Mouse (Mus musculus): ENCODE results near the gene Agl. TPM values are rescaled to one million over a fixed set of nuclear protein-coding genes. Genes with fewer than 3 reads are reported as not detected.
"Not testable (repeated sequence)": the region's sequence is repeated elsewhere in the genome, so short reads cannot be mapped to it uniquely, and the experiment has no call there.

Agl gene
- total RNA-seq, 2 experiments from 2014 or later: 26.1 to 27.2 TPM

DNA sequence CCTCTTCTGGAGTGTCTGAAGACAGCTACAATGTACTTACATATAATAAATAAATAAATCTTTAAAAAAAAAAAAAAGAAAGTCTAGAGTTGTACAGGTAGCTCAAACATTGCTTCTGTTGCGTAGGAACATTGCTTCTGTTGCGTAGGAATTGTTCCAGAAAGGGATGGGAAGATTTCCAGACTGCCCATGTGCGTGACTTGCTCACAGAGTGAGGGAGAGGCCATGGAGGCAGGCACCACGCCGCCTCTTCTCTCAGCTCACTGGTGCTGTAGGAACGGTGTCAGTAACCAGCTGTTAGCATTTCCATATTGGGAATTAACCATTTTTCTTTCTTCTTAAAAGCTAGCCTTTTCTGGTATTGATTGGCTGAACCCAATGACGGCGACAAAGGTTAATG is 55.1 kb downstream of the Agl start:
- H3K4me3 ChIP-seq: no peak overlapping the region
- no peak for TF ChIP-seq CTCF (conservative IDR thresholded peaks at IDR 0.05)
- no peak overlapping the region for H3K27ac ChIP-seq
- no peak for DNase-seq (ENCODE audit: low spot score in 2 of 2)

DNA sequence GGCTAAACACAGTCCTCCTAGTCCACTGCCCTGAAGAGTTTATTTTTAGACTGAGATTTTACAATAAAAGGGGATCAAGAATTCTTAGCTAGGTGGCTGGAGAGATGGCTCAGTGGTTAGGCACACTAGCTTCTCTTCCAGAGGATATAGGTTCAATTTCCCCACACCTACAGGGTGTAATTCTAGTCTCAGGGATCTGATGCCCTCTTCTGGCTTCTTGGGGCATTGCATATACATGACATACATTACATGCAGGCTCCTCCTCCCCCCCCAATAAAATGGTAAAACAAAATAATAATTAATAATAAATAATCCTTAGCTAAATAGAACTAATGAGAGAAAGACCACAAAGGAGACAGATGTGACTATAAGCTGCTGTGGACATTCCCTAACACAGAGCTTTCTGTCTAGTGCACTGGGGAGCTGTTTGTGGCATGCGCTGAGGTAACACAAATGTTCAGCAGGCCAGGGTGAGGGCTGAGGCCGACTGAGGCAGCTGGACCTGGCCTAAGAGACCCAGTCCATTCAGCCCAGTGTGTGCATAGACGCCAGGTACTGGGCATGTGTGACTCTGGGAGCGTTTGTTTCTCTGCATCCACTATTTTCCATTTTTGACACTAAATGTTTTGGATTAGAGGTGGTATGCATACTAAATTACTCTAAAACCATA is 56.6 kb downstream of the Agl start:
- TF ChIP-seq CTCF (conservative IDR thresholded peaks at IDR 0.05): peak; percentile 87
- DNase-seq (ENCODE audit: low spot score in 2 of 2): peak in 1 of 2 experiments; percentile 61
- no peak overlapping the region for H3K4me3 ChIP-seq
- H3K27ac ChIP-seq: no peak overlapping the region

DNA sequence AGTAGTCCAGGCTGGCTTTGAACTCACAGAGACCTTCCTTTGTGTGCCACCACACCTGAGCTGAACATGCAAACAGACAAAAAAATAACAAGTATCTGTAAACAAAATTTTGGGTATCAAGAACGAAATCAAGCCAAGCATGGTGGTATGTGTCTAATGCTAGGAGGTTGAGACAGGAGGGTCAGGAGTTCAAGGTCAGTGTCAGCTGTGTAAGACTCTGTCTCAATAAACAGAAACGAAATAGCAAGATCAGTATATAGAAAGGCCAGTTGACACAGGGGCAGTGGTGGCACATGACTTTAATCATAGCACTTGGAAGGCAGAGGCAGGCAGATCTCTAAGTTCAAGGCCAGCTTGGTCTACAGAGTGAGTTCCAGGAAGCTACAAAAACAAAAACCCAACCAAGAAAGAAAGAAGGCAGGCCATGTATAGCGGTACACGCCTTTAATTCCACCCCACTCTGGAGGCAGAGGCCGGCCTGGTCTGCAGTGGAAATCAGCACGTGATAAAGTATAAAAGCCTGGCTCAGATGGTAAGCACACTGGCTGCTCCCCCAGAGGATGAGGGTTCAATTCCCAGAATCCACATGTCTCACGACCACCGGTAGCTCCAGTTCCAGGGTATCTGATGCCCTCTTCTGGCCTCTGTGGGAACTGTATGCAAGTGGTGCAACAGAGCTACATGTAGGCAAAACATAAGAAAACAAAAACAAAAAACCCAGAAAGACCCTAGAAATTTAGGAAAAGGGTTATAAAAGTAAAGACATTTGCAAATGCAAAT is 59.4 kb downstream of the Agl start:
- DNase-seq (ENCODE audit: low spot score in 2 of 2): peak in 1 of 2 experiments; percentile 46
- TF ChIP-seq CTCF (conservative IDR thresholded peaks at IDR 0.05): peak; percentile 84
- Histone ChIP-seq H3K4me3 (no peak overlapping the region), H3K27ac (no peak overlapping the region)

DNA sequence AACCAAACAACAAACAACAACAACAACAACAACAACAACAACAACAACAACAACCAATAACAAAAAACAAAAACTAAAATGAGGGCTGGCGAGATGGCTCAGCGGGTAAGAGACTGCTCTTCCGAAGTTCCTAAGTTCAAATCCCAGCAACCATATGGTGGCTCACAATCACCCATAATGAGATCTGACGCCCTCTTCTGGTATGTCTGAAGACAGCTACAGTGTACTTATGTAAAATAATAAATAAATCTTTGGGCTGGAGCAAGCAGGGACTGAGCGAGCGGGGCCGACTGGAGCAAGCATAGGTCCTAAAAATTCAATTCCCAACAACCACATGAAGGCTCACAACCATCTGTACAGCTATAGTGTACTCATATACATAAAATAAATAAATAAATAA is 60.3 kb downstream of the Agl start:
- peak; percentile 52 for TF ChIP-seq CTCF (conservative IDR thresholded peaks at IDR 0.05)
- not testable (repeated sequence) for H3K4me3 ChIP-seq; H3K27ac ChIP-seq; DNase-seq (ENCODE audit: low spot score in 2 of 2)

DNA sequence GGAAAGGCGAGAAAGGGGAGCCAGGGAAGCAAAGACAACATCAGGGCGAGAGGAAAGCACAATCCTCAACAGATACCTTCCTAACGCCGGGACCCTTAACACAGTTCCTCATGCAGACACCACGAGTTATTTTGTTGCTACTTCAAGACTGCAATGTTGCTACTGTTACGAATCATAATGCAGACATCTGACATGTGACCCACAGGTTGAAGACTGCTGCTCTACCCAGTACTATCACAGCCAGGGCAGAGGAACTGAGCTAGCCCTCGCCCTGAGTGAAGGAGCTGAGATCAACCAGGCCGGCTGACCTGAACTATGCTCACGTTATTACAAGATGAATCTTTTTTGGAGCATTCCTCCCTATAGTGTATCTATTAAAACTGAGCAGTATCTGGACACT is 67.0 kb downstream of the Agl start:
- TF ChIP-seq CTCF (conservative IDR thresholded peaks at IDR 0.05): no peak
- DNase-seq (ENCODE audit: low spot score in 2 of 2): no peak
- H3K4me3 ChIP-seq: no peak overlapping the region
- no peak overlapping the region for H3K27ac ChIP-seq

DNA sequence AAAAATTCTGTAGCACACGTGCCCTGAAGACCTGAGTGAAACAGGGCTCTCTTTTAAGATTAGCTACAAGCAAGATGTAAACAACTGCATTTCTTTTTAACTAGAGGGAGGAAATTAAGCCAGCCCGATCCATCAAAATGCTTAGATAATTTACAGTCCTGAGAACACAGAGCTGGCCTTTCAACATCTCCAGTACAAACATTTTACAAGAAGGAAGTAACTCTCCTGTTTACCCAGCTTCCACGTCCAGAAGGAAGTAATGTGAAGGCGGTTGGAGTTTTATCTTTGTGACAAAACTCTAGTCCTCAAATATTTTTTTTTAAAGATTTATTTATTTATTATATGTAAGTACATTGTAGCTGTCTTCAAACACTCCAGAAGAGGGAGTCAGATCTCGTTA is 67.9 kb downstream of the Agl start:
- H3K4me3 ChIP-seq: no peak overlapping the region
- no peak overlapping the region for H3K27ac ChIP-seq
- no peak for TF ChIP-seq CTCF (conservative IDR thresholded peaks at IDR 0.05)
- no peak for DNase-seq (ENCODE audit: low spot score in 2 of 2)

DNA sequence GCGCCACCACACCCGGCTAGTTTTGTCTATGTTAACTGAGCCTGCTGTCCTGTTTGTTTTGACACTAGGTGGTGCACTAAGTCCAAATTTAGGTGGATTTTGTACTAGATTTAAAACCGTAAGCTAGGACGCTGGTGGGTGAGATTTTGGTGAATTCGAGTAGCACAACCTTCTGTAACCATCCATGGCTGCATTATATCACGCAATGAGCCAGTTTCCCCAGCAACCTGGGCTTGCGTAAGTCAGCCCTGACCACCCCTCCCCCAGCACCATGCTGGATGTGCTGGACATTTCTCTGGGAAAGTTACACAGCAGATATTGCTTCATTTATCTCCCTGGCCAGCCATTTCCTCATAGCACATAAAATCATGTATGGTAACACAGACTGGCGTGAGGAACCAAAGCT is 70.6 kb downstream of the Agl start:
- TF ChIP-seq CTCF (conservative IDR thresholded peaks at IDR 0.05): peak; percentile 56
- H3K27ac ChIP-seq: no peak overlapping the region
- no peak overlapping the region for H3K4me3 ChIP-seq
- DNase-seq (ENCODE audit: low spot score in 2 of 2): no peak

DNA sequence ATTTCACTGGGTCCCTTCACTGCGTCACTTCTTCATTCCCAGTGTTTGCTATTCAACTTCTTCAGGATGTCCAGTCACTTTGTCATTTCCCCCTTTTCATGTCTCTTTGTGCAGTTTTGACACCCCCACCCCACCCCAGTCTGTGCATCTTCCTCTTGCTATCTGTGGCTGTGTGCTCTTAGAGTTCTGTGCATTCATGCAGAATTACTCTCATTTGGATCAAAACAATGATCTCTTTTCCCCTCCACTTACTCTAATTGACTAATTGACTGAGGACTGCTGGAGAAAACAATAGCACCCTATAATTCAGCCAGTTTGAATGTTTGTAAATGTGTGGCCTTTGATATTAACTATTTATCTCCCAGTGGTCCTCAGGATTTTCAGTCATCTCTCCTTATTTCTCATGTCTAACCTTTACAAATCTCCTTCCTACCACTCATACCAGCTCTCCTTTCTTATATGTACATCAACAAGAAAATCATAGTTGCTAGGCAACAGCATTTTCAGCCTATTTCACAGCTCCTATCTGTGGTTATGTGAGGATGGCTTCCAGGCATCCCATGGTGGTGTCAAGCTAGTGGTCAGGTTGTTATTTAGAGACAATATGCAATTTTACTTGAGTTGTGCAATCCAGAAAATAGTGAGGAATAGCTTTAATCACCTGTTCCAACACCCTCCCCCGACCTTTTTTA is 78.3 kb downstream of the Agl start:
- no peak for TF ChIP-seq CTCF (conservative IDR thresholded peaks at IDR 0.05)
- Histone ChIP-seq H3K4me3 (no peak overlapping the region), H3K27ac (no peak overlapping the region)
- no peak for DNase-seq (ENCODE audit: low spot score in 2 of 2)

DNA sequence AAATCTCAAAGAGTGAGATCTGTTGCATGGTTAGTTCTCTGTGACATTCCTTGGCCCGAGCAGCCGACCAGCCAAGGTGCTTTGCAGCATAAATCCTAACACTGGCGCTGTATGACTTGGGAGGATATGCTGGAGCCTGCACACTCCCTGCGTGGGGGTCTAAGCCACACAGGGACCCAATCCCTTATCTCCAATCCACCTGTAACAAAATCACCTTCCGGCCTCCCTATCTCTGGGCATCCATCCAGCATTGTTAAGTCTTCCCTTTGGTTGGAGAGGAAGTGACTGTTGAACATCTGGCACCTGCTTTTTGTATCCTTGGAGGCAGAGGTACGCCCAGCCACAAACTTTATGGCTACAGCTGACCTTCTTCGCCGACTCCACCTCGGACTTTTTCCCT is 81.2 kb downstream of the Agl start:
- no peak overlapping the region for H3K4me3 ChIP-seq
- TF ChIP-seq CTCF (conservative IDR thresholded peaks at IDR 0.05): no peak
- DNase-seq (ENCODE audit: low spot score in 2 of 2): no peak
- H3K27ac ChIP-seq: no peak overlapping the region

DNA sequence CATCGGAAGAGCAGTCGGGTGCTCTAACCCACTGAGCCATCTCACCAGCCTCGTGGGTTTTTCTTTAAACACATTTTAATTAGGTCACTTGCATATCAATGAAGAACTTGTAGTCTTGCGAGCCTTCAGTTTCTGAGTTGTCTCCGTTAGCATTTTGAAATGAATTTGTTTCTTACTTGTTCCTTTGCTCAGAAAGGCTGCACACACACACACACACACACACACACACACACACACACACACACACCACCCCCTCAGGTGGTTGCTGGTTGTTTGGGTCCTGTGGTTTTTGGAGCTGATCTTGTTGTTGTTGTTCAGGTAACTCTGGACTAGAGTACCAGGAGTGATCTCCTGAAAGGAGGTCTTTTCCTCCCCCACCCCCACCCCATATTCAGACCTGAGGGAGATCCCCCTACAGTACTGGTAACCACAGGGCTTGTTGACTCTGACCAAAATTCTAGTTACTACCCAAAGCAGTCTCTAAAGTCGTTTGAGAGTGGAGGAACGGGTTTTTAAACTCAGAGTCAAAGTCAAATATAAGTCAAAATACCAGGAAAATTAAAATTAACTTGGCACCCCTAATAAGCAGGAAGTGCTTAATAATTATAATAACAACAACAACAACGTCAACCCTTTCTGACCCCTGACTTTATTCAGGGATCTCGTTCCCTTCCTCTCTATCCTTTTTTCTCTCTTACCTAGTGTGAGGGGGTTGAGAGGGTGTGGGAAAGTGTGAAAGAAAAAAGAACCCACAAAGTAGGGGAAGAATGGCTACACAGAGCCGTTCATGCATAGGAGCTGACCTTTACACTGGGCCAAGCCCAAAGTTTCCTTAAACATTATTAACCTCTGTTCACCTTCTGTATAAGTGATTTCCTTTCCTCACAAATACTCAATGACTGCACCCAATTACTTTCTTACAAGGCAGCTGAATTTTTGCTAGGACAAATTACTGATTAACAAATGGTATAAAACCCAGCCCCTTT is 84.2 kb downstream of the Agl start:
- no peak for TF ChIP-seq CTCF (conservative IDR thresholded peaks at IDR 0.05)
- H3K27ac ChIP-seq: no peak overlapping the region
- H3K4me3 ChIP-seq: no peak overlapping the region
- no peak for DNase-seq (ENCODE audit: low spot score in 2 of 2)

DNA sequence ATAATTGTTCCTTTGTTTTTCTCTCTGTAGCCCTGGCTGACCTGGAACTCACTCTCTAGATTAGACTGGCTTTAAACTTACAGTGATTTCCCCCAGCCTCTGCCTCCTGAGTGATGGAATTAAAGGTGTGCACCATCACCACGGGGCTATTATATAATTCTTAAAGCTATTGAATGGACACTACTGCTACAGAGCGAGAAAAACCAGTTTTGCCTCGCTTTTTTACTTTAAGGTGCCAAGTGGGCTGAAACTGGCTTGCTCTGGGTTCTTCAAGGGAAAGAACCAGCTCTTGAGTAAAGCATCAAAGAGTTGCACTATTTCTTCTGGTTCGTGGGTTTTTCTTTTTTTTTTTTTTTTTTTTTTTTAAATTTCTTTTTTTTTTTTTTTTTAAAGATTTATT is 85.0 kb downstream of the Agl start:
- no peak for DNase-seq (ENCODE audit: low spot score in 2 of 2)
- TF ChIP-seq CTCF (conservative IDR thresholded peaks at IDR 0.05): no peak
- Histone ChIP-seq H3K27ac (no peak overlapping the region), H3K4me3 (no peak overlapping the region)

DNA sequence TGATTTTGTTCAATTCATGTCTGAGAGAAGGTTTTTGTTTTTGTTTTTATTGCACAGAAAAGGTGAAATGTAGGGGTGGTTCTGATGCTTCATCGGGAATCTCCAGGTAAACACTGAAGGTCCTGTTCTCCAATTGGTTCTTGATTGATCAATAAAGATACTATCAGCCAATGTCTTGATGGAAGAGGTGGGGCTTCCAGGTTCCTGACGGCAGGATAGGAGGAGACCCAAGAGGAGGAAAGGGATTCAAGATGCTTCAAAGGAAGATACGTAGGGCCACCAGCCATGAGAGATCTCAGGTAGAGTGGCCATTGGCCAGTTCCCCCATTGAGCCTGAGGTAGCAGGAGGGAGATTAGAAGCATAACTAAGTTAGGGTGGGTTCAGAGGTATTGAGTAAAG is 89.0 kb downstream of the Agl start:
- no peak for DNase-seq (ENCODE audit: low spot score in 2 of 2)
- no peak for TF ChIP-seq CTCF (conservative IDR thresholded peaks at IDR 0.05)
- no peak overlapping the region for H3K4me3 ChIP-seq
- H3K27ac ChIP-seq: no peak overlapping the region
